Mouse (Mus musculus) bone marrow macrophage, adult 2 months (primary cell): Measurements from ENCODE around the gene Top2a. TPM values are rescaled to one million over a fixed set of nuclear protein-coding genes. Genes with fewer than 3 reads are reported as not detected.

Source experiments
- H3K27ac ChIP-seq: 2 replicates; pipeline ENCODE4 v1.5.1; 2012; ENCODE audit warnings: low read depth, low read length; ENCODE audit not compliant: insufficient read depth
- H3K4me1 ChIP-seq: 2 replicates; pipeline ENCODE4 v1.6.1; 2012; ENCODE audit warnings: low read length; ENCODE audit not compliant: control insufficient read depth, insufficient read depth
- H3K4me3 ChIP-seq: 2 replicates; pipeline ENCODE4 v1.5.1; 2012; ENCODE audit warnings: mild to moderate bottlenecking, low read length, moderate library complexity; ENCODE audit not compliant: insufficient read depth
- CTCF ChIP-seq: IDR thresholded peaks from 2 replicates; pipeline ENCODE4 v1.5.1; 2012; ENCODE audit warnings: low read depth, mild to moderate bottlenecking, low read length, moderate library complexity
- POLR2A ChIP-seq: IDR thresholded peaks from 2 replicates; pipeline ENCODE4 v1.6.1; 2012; ENCODE audit warnings: mild to moderate bottlenecking, low read depth, low read length, borderline replicate concordance
- polyA plus RNA-seq: library from polyadenylated mRNA; stranded (reverse); fragments of >200 nt; gene quantifications from 2 replicates; pipeline ENCODE4 v1.2.4, GENCODE M21; 2012; ENCODE audit not compliant: missing spikeins, insufficient read depth, insufficient read length

Top2a gene
- polyA plus RNA-seq, 1 experiment, result 154 TPM

DNA sequence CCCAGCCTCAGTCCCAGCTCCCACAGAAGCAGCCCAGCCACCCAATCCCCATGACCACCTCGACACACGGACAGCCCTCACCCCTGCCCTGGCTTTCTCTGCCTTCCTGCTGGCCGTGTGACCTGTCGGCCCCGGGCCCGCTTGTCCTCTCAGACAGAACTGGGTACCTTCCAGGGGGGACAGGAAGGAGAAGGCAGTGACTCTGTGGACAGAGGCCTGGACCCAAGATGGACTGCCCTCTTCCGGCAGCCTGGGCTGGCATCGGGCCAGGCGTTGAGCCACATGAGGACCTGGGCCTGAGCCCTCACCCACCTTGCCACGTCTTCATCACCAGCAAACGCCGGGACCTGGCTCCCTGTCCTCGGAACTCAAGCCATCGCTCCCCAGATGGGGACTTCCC, 50.4 kb downstream of the Top2a start:
- TF ChIP-seq CTCF (no peak), POLR2A (no peak)
- no peak overlapping the region for H3K27ac ChIP-seq
- H3K4me1 ChIP-seq, result peaks cover 3% of the 10 kb centered on the region; the same call in 1 of the 2 replicates
- H3K4me3 ChIP-seq, result no peak overlapping the region

- Histone ChIP-seq H3K4me1 (peaks cover 3% of the 10 kb centered on the region; the same call in 1 of the 2 replicates), H3K27ac (no peak overlapping the region), H3K4me3 (no peak overlapping the region)
- no peak for TF ChIP-seq CTCF
- no peak for TF ChIP-seq POLR2A
Measured at GRCm38 (mm10) chr11:98972801-98973360, 51.1 kb downstream of the Top2a start.

DNA sequence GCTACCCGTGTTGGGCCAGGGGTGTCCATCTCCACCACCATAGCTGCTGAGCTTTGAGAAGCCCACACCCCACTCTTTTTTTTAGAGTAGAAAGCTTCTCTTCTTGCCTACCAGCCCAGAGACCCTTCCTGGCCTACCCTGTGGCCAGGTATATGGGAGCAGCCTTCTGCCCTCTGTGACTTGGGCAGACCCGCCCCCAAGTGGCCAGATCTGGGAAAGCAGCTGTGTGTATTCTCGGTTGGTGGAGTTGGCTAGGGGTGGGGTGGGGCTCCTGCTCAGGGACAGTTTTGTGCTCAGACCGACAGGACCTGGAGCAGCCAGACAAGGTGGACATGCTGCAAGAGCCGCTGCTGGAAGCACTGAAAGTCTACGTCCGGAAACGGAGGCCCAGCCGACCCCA, 51.8 kb downstream of the Top2a start:
- peaks cover 3% of the 10 kb centered on the region; the same call in 1 of the 2 replicates for H3K4me1 ChIP-seq
- H3K4me3 ChIP-seq, result no peak overlapping the region
- peak; percentile 60 for TF ChIP-seq CTCF
- no peak for TF ChIP-seq POLR2A
- H3K27ac ChIP-seq, result no peak overlapping the region

DNA sequence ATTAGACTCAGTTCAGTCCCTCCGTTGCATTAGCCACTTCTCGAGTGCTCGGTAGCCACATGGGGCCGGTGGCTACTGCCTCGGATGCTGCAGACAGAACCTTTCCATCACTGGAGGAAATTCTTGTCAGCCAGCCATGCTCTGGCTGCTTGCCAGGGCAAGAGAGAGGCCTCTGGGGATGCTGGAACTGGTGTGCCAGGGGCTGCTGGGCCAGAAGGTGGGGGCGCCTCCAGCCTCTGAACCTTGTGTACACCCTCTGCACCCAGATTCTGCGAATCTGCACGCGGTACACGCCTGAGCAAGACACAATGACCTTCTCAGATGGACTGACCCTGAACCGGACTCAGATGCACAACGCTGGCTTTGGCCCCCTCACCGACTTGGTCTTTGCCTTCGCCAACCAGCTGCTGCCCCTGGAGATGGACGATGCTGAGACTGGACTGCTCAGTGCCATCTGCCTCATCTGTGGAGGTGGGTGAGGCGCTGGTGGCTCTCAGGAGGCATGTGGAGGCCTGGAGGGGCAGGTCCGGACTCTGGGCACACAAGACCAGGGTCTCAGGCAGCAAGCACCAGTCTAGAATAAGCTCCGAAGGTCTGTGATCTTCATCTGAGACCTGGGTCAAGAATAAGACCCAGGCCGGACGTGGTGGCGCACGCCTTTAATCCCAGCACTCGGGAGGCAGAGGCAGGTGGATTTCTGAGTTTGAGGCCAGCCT, 52.5 kb downstream of the Top2a start:
- Histone ChIP-seq H3K4me3 (no peak overlapping the region), H3K27ac (no peak overlapping the region), H3K4me1 (peaks cover 3% of the 10 kb centered on the region; the same call in 1 of the 2 replicates)
- no peak for TF ChIP-seq CTCF
- no peak for TF ChIP-seq POLR2A

GRCm38 (mm10) chr11:98970191-98970925, 53.6 kb downstream of the Top2a start:
- Histone ChIP-seq H3K27ac (no peak overlapping the region), H3K4me1 (peaks cover 3% of the 10 kb centered on the region; the same call in 1 of the 2 replicates), H3K4me3 (no peak overlapping the region)
- TF ChIP-seq CTCF (no peak), POLR2A (no peak)

GRCm38 (mm10) chr11:98969496-98969927, 54.5 kb downstream of the Top2a start:
- Histone ChIP-seq H3K4me3 (no peak overlapping the region), H3K27ac (no peak overlapping the region), H3K4me1 (peaks cover 3% of the 10 kb centered on the region; the same call in 1 of the 2 replicates)
- TF ChIP-seq CTCF, result no peak

- Histone ChIP-seq H3K4me1 (peaks cover 8% of the 10 kb centered on the region), H3K4me3 (no peak overlapping the region), H3K27ac (no peak overlapping the region)
- TF ChIP-seq POLR2A, result no peak
- TF ChIP-seq CTCF, result no peak
Measured at GRCm38 (mm10) chr11:98968716-98969495, 55.1 kb downstream of the Top2a start.

- no peak for TF ChIP-seq POLR2A
- TF ChIP-seq CTCF, result no peak
- Histone ChIP-seq H3K4me1 (peaks cover 10% of the 10 kb centered on the region), H3K27ac (no peak overlapping the region), H3K4me3 (no peak overlapping the region)
Measured at GRCm38 (mm10) chr11:98968079-98968478, 55.9 kb downstream of the Top2a start.

GRCm38 (mm10) chr11:98966499-98967141, 57.4 kb downstream of the Top2a start:
- Histone ChIP-seq H3K27ac (no peak overlapping the region), H3K4me1 (peaks cover 15% of the 10 kb centered on the region), H3K4me3 (no peak overlapping the region)
- TF ChIP-seq CTCF (no peak), POLR2A (no peak)
